Mouse (Mus musculus) cortical plate, adult 2 months (tissue): ENCODE measurements around the gene Camta1.

ENCODE experiments used
- CTCF ChIP-seq: fragments of 200-500 bp; IDR thresholded peaks from 2 replicates; pipeline ENCODE4 v1.5.1; 2011; ENCODE audit warnings: mild to moderate bottlenecking, control low read depth, low read length; ENCODE audit not compliant: insufficient read depth; ENCODE audit errors: extremely low read depth
- POLR2A ChIP-seq: fragments of 200-500 bp; IDR thresholded peaks from 2 replicates; pipeline ENCODE4 v1.6.1; 2011; ENCODE audit warnings: mild to moderate bottlenecking, low read length, control low read depth; ENCODE audit not compliant: insufficient read depth; ENCODE audit errors: extremely low read depth

DNA sequence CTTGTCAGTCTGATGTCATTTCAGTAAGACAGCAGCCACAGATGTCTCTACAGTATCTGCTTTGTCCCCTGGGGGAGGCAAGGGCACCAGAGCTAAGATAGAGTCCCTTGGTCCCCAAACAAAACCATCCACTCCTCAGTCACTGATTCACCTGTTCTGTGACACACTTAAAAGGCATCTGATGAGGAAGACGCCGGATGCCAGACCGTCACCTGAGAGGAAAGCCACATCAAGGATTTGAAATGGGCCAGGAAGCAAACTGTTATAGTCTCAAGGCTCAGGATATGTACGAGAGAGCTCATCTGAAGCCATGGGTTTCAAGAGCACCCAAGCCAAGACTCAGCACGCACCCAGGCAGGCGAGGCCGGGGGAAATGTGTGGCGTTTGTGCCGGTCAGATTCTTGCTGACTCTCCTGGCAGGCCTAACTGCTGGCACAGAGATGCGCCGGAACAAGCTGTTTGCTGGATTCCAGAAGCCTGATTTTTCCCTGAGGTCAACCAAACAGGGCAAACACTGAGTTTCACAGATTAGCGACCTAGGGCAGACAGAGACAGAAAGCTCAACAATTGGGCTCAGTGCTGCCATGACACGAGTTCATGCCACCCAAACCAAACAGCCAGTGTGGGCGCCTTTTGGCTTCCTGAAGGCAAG is 958.5 kb downstream of the Camta1 start:
- TF ChIP-seq CTCF: no peak
- TF ChIP-seq POLR2A: no peak
